Mouse (Mus musculus): ENCODE measurements around the gene Slc9a2. TPM values are rescaled to one million over a fixed set of nuclear protein-coding genes. Genes with fewer than 3 reads are reported as not detected.
"Not testable (repeated sequence)": the region's sequence is repeated elsewhere in the genome, so short reads cannot be mapped to it uniquely, and the experiment has no call there.

Slc9a2 gene
- polyA plus RNA-seq, 1 experiment from 2014 or later, result 1.2 TPM

GRCm38 (mm10) chr1:40738246-40738645, 57.9 kb downstream of the Slc9a2 start:
- not testable (repeated sequence) for H3K9ac ChIP-seq (ENCODE audit: low read depth, low read length); H3K27me3 ChIP-seq (ENCODE audit: control insufficient read depth, insufficient read depth, low read length); H3K36me3 ChIP-seq (ENCODE audit: control insufficient read depth, insufficient read depth, low read length); H3K4me2 ChIP-seq (replicated peaks; ENCODE audit: low read depth, low read length); H3K4me3 ChIP-seq (ENCODE audit: low read length); ATAC-seq (ENCODE audit: low FRiP score, low TSS enrichment); H3K4me1 ChIP-seq (ENCODE audit: control insufficient read depth, insufficient read depth, low read length); H3K9me3 ChIP-seq (ENCODE audit: control insufficient read depth, low read length); H3K27ac ChIP-seq (ENCODE audit: low read depth, low read length)
- 92% methylated on average over 9 of the region's 9 CpGs for WGBS

DNA sequence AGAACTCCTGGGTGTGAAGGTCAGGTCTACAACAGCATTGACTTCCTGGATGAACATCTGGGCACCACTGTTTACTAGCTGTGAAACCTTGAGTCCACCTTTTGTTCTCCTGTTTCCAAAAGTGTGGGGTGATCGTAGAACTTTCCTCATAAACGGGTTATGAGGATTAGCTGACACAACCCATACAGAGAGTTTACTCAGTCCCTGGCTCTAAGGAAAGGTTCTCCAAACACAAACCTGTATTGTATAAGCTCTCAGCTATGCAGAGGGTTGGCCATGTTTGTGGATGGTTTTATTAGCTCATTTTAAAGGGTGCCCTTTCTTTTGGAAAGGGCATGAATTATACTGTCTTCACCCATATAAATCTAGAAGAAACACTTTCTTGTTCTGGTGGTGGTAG, 60.4 kb downstream of the Slc9a2 start:
- H3K9me3 ChIP-seq (ENCODE audit: control insufficient read depth, low read length), result no peaks in the 10 kb centered on the region
- ATAC-seq (ENCODE audit: low FRiP score, low TSS enrichment), result no peak
- no peak overlapping the region for H3K4me2 ChIP-seq (replicated peaks; ENCODE audit: low read depth, low read length)
- no peaks in the 10 kb centered on the region for H3K27me3 ChIP-seq (ENCODE audit: control insufficient read depth, insufficient read depth, low read length)
- no peaks in the 10 kb centered on the region for H3K36me3 ChIP-seq (ENCODE audit: control insufficient read depth, insufficient read depth, low read length)
- WGBS, result 66% methylated on average over 2 of the region's 2 CpGs
- no peak overlapping the region for H3K27ac ChIP-seq (ENCODE audit: low read depth, low read length)
- H3K4me1 ChIP-seq (ENCODE audit: control insufficient read depth, insufficient read depth, low read length), result no peaks in the 10 kb centered on the region
- H3K4me3 ChIP-seq (ENCODE audit: low read length), result no peak overlapping the region
- H3K9ac ChIP-seq (ENCODE audit: low read depth, low read length), result no peak overlapping the region

DNA sequence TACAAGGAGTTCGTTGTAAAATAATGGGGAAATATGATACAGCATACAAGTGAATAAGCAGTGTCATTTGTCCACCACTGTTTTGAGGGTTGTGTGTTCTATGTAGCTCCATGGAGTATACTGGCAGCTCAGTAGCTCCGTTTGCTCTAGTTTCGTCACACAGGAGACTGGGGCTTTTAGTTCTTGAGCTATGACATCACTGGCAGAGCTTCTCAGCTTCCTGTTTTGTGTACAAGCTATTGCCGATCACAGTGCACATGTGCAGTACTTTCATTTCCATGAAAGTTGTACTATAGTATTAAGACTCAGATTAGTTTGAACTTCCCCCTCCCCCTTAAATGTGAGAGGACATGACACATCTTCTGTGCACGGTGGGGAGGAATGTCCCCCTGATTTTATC, 65.7 kb downstream of the Slc9a2 start:
- no peaks in the 10 kb centered on the region for H3K36me3 ChIP-seq (ENCODE audit: control insufficient read depth, insufficient read depth, low read length)
- H3K9me3 ChIP-seq (ENCODE audit: control insufficient read depth, low read length), result no peaks in the 10 kb centered on the region
- no peaks in the 10 kb centered on the region for H3K27me3 ChIP-seq (ENCODE audit: control insufficient read depth, insufficient read depth, low read length)
- no peak overlapping the region for H3K9ac ChIP-seq (ENCODE audit: low read depth, low read length)
- H3K4me2 ChIP-seq (replicated peaks; ENCODE audit: low read depth, low read length), result no peak overlapping the region
- H3K27ac ChIP-seq (ENCODE audit: low read depth, low read length), result no peak overlapping the region
- ATAC-seq (ENCODE audit: low FRiP score, low TSS enrichment), result no peak
- no peak overlapping the region for H3K4me3 ChIP-seq (ENCODE audit: low read length)
- WGBS, result 78% methylated on average over 5 of the region's 5 CpGs
- H3K4me1 ChIP-seq (ENCODE audit: control insufficient read depth, insufficient read depth, low read length), result no peaks in the 10 kb centered on the region

GRCm38 (mm10) chr1:40759751-40760445, 79.5 kb downstream of the Slc9a2 start:
- Histone ChIP-seq H3K27ac (ENCODE audit: low read depth, low read length) (no peak overlapping the region; the same call in 1 of the 2 replicates), H3K4me2 (replicated peaks; ENCODE audit: low read depth, low read length) (no peak overlapping the region), H3K4me3 (ENCODE audit: low read length) (no peak overlapping the region), H3K9me3 (ENCODE audit: control insufficient read depth, low read length) (no peaks in the 10 kb centered on the region), H3K9ac (ENCODE audit: low read depth, low read length) (no peak overlapping the region), H3K27me3 (ENCODE audit: control insufficient read depth, insufficient read depth, low read length) (no peaks in the 10 kb centered on the region), H3K4me1 (ENCODE audit: control insufficient read depth, insufficient read depth, low read length) (no peaks in the 10 kb centered on the region), H3K36me3 (ENCODE audit: control insufficient read depth, insufficient read depth, low read length) (no peaks in the 10 kb centered on the region)
- WGBS, result 77% methylated on average over 6 of the region's 6 CpGs
- no peak for ATAC-seq (ENCODE audit: low FRiP score, low TSS enrichment)

- Histone ChIP-seq H3K9me3 (ENCODE audit: control insufficient read depth, low read length) (no peaks in the 10 kb centered on the region), H3K9ac (ENCODE audit: low read depth, low read length) (no peak overlapping the region), H3K4me3 (ENCODE audit: low read length) (no peak overlapping the region), H3K36me3 (ENCODE audit: control insufficient read depth, insufficient read depth, low read length) (no peaks in the 10 kb centered on the region), H3K27me3 (ENCODE audit: control insufficient read depth, insufficient read depth, low read length) (no peaks in the 10 kb centered on the region), H3K27ac (ENCODE audit: low read depth, low read length) (no peak overlapping the region), H3K4me1 (ENCODE audit: control insufficient read depth, insufficient read depth, low read length) (no peaks in the 10 kb centered on the region), H3K4me2 (replicated peaks; ENCODE audit: low read depth, low read length) (no peak overlapping the region)
- no peak for ATAC-seq (ENCODE audit: low FRiP score, low TSS enrichment)
- WGBS, result 84% methylated on average over 1 of the region's 1 CpGs
Measured at GRCm38 (mm10) chr1:40764042-40764441, 83.7 kb downstream of the Slc9a2 start.

DNA sequence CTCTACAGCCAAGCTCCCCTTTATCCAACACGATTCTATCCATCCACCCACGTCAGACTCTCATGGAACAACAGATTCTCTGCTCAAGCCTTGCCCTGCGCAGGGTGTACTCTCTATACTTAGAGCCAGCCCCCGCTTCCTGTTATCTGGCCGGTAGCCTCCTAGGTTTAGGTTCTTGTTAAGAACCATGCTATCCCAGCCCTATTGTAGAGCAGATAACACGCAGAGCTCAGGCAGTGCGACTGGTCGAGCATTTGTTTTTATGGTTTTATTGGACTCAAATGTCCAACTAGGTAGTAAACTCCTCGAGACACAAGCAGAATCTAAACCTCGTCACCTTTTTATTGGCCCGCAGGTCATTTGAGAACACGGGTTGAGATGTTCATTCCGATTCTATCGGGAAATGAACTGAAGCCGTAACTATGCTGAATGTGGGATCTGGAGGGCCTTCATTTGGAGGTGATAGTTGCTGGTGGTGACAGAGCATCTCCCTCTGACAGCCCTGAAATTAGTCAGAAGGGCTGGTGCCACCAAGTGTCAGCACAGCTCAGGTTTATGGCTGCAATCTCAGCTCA, 84.4 kb downstream of the Slc9a2 start:
- no peak overlapping the region for H3K4me3 ChIP-seq (ENCODE audit: low read length)
- H3K27me3 ChIP-seq (ENCODE audit: control insufficient read depth, insufficient read depth, low read length), result no peaks in the 10 kb centered on the region
- 34% methylated on average over 15 of the region's 15 CpGs for WGBS
- no peaks in the 10 kb centered on the region for H3K4me1 ChIP-seq (ENCODE audit: control insufficient read depth, insufficient read depth, low read length)
- H3K36me3 ChIP-seq (ENCODE audit: control insufficient read depth, insufficient read depth, low read length), result no peaks in the 10 kb centered on the region
- no peak for ATAC-seq (ENCODE audit: low FRiP score, low TSS enrichment)
- no peaks in the 10 kb centered on the region for H3K9me3 ChIP-seq (ENCODE audit: control insufficient read depth, low read length)
- H3K4me2 ChIP-seq (replicated peaks; ENCODE audit: low read depth, low read length), result no peak overlapping the region
- H3K27ac ChIP-seq (ENCODE audit: low read depth, low read length), result no peak overlapping the region
- H3K9ac ChIP-seq (ENCODE audit: low read depth, low read length), result no peak overlapping the region; the same call in 1 of the 2 replicates

DNA sequence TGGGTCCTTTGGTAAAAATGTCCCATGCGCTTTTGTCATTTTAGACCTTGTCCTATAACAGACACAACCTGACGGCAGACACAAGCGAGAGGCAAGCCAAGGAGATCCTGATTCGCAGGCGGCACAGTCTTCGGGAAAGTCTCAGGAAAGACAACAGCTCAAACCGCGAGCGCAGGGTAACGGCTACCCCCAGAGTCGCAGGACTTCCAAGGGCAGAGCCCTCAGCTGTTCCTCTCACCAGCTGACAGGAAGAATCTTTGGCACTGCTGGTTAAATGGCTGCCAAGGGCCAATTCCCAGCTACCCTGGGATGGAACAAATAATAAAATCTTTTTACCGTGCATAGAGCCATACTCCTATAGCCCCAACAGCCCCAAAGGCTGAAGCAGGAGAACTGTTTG, 85.1 kb downstream of the Slc9a2 start:
- no peak for ATAC-seq (ENCODE audit: low FRiP score, low TSS enrichment)
- H3K9me3 ChIP-seq (ENCODE audit: control insufficient read depth, low read length), result no peaks in the 10 kb centered on the region
- H3K4me2 ChIP-seq (replicated peaks; ENCODE audit: low read depth, low read length), result no peak overlapping the region
- no peak overlapping the region for H3K4me3 ChIP-seq (ENCODE audit: low read length)
- no peak overlapping the region for H3K9ac ChIP-seq (ENCODE audit: low read depth, low read length)
- whole genome bisulfite sequencing, result 80% methylated on average over 12 of the region's 12 CpGs
- H3K36me3 ChIP-seq (ENCODE audit: control insufficient read depth, insufficient read depth, low read length), result no peaks in the 10 kb centered on the region
- no peak overlapping the region for H3K27ac ChIP-seq (ENCODE audit: low read depth, low read length)
- no peaks in the 10 kb centered on the region for H3K4me1 ChIP-seq (ENCODE audit: control insufficient read depth, insufficient read depth, low read length)
- H3K27me3 ChIP-seq (ENCODE audit: control insufficient read depth, insufficient read depth, low read length), result no peaks in the 10 kb centered on the region

- Histone ChIP-seq H3K4me3 (ENCODE audit: low read length) (no peak overlapping the region), H3K9ac (ENCODE audit: low read depth, low read length) (no peak overlapping the region), H3K4me1 (ENCODE audit: control insufficient read depth, insufficient read depth, low read length) (no peaks in the 10 kb centered on the region), H3K4me2 (replicated peaks; ENCODE audit: low read depth, low read length) (no peak overlapping the region), H3K27me3 (ENCODE audit: control insufficient read depth, insufficient read depth, low read length) (no peaks in the 10 kb centered on the region), H3K36me3 (ENCODE audit: control insufficient read depth, insufficient read depth, low read length) (no peaks in the 10 kb centered on the region), H3K27ac (ENCODE audit: low read depth, low read length) (no peak overlapping the region), H3K9me3 (ENCODE audit: control insufficient read depth, low read length) (no peaks in the 10 kb centered on the region)
- no peak for ATAC-seq (ENCODE audit: low FRiP score, low TSS enrichment)
- WGBS, result 88% methylated on average over 18 of the region's 18 CpGs
Measured at GRCm38 (mm10) chr1:40767588-40767987, 87.2 kb downstream of the Slc9a2 start.

- Histone ChIP-seq H3K9me3 (ENCODE audit: control insufficient read depth, low read length) (no peaks in the 10 kb centered on the region), H3K27ac (ENCODE audit: low read depth, low read length) (no peak overlapping the region), H3K4me2 (replicated peaks; ENCODE audit: low read depth, low read length) (no peak overlapping the region), H3K4me1 (ENCODE audit: control insufficient read depth, insufficient read depth, low read length) (no peaks in the 10 kb centered on the region), H3K4me3 (ENCODE audit: low read length) (no peak overlapping the region), H3K27me3 (ENCODE audit: control insufficient read depth, insufficient read depth, low read length) (no peaks in the 10 kb centered on the region), H3K9ac (ENCODE audit: low read depth, low read length) (no peak overlapping the region), H3K36me3 (ENCODE audit: control insufficient read depth, insufficient read depth, low read length) (no peaks in the 10 kb centered on the region)
- ATAC-seq (ENCODE audit: low FRiP score, low TSS enrichment), result no peak
- 36% methylated on average over 6 of the region's 6 CpGs for WGBS
Measured at GRCm38 (mm10) chr1:40768606-40769005, 88.2 kb downstream of the Slc9a2 start.

Data from kidney, embryonic 14.5 days (tissue).